Mouse (Mus musculus) thymus, postnatal 0 days (tissue): ENCODE measurements around the gene Helz2. TPM values are rescaled to one million over a fixed set of nuclear protein-coding genes. Genes with fewer than 3 reads are reported as not detected.

Source experiments
- DNase-seq: peaks from one replicate; pipeline ENCODE4 v3.0.0-alpha.2; 2015; ENCODE audit warnings: low spot score
- polyA plus RNA-seq: library from polyadenylated mRNA; unstranded; fragments of >200 nt; fragmentation: Nextera tagmentation; extraction: Ambion mirVana; gene quantifications from 2 replicates; pipeline ENCODE4 v1.2.1, GENCODE M21; 2015

Helz2 gene
- polyA plus RNA-seq = 5.0 TPM in 2 replicates

- DNase-seq = peak; percentile 81
These were observed at the start of gene Helz2 for GRCm38 (mm10) chr2:181241602-181242313. Helz2 (minus strand) TSS chr2:181242027.

DNA sequence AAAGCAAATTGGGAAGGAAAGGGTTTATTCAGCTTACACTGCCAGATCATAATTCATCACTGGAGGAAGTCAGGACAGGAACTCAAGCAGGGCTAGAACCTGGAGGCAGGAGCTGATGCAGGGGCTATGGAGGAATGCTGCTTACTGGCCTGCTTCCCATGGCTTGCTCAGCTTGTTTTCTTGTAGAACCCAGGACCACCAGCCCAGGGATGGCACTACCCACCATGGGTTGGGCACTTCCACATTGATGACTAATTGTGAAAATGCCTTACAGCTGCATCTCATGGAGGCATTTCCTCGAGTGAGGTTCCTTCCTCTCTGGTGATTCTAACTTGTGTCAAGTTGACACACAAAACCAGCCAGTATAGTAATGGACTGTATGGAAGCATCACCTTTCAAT, 49.1 kb upstream of the Helz2 start:
- no peak for DNase-seq

- no peak for DNase-seq
These were observed 46.9 kb upstream of the Helz2 start for GRCm38 (mm10) chr2:181288691-181289090.

DNA sequence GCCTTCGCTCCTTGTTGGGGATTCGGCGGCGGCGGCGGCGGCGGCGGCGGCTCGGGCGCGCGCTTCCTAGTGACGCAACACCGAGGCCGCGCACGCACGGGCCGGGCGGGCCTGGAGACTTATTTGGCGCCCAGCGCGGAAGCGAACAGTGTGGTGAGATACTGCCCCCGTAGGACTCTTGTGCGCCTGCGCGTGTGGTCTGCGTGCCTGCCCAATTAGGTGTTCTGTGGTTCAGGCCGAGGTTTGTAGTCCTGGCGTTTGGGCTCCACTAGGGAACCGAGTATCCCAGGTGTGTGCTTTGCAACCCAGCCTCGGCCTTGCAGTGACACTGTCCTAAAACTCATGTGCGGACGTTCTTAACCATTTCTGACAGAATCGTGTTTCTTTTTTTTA, 46.1 kb upstream of the Helz2 start, which contains the start of gene Gmeb2:
Gene Gmeb2, minus strand, starts transcription at position 78 of the 393 bp plus-strand sequence.
- peak; percentile 97 for DNase-seq

- DNase-seq = peak; percentile 87
These were observed 45.6 kb upstream of the Helz2 start for GRCm38 (mm10) chr2:181287338-181287957.

DNA sequence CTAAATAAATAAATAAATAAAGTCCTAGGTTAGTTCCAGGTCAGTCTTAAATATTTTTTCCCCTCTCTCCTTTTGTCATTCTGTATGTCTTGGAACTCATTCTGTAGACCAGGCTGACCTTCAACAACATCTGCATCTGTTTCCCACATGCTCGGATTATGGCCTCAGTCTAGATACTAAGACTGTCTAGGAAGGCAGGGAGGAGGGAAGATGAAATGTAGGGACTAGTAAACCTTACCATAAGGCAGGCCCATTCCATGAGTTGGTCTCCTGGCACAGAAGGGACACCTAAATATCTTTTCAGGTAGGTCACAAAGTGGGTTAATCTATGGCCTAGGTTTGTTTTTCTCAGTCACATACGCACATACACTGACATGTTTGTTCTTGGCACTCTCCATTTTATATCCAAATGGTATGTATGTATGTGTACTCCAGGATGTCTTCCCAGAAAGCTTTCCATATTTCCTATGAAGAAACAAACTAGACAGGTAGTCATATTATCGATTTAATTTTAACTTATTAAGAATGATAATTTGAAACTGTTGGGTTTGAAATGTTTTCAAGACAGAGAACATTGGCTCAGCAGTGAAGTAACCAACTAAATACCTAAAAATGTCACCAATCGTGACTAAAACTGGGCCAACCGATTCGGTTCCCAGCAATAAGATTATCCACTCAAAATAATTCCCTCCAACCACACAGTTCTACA, 45.0 kb upstream of the Helz2 start:
- no peak for DNase-seq

DNA sequence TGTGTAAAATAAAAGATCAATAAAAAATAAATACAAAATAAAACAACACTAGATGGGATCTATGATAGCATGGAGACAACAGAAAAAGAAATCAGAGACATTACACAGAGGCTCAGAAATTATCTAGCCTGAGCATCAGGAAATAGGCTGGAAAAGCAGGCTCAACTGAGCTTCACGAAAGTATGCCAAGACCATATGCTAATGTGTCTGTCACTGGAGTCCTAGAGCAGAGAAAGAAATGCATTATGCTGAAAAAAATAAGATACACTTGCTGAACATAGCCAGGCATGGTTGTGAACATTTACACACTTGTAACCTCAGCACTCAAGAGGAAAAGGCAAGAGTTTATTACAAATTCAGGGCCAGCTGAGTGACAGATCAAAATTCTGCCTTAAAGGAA, 38.1 kb upstream of the Helz2 start:
- DNase-seq = no peak

DNA sequence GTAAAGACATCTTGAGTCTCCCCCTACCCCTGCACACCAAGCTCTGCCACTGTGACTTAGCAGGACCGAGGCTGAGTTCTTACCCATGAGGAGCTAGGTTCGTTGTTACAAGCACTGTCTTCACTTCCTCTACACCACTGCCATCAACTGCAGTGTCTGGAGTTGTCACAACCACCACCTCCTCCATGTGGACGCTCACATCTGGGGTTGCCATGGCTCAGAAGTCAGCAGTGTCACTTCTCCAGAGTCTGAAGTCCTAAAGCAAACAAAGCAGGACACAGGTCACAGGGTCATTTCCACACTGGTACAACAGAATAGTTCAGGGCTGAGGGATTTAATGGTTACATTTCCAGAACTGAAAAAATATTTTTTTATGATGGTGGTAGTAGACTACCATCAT, 36.0 kb upstream of the Helz2 start:
- DNase-seq = no peak

DNA sequence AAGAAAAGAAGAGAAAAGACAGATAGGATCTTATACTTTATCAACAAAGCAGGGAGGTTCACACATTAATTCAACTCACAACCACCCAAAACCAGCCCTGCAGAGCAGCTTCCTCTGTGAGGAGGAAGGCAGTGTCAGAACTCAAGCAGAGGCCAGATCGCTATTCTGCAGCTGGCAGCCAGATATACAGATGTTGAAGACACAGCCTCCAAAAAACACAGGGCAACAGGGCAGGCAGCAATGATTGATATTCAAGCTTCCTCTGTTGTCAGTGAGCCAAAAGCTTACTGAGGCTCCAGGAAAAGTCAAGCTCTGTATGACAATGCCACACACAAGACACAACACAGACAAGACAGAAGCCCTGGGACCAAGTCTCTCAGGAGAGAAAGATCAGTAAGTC, 34.9 kb upstream of the Helz2 start:
- DNase-seq = no peak

DNA sequence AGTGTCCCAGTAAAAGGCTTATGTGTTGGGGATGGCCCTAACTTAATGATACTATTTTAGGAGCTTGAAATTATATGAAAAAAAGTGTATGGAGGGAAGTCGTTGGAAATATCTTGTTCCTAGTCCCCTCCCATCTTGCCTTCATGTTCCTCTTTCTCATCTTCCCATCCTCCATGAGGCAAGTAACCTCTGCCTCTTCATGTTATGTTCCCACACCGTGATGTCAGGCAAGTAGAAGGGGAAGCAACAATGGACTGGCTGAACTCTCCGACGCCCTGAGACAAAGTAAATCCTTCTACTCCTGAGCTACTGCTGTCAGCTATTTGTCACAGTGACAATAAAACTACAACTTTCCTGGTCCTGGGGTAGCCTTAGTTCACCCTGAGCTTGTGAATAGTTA, 32.8 kb upstream of the Helz2 start:
- no peak for DNase-seq

DNA sequence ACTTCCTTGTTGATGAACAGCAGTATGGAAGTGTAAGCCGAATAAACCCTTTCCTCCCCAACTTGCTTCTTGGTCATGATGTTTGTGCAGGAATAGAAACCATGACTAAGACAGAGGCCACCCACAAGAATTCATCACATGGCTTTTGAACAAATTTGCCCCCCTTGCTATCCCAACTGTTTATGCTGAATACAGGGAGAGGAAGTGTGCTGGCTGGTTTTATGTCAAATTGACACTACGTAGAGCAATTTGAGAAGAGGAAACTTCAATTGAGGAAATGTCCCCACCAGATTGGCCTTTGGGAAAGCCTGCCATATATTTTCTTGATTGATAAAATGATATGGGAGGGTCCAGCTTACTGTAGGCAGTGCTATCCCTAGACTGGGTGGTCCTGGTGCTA, 32.0 kb upstream of the Helz2 start:
- DNase-seq = no peak

DNA sequence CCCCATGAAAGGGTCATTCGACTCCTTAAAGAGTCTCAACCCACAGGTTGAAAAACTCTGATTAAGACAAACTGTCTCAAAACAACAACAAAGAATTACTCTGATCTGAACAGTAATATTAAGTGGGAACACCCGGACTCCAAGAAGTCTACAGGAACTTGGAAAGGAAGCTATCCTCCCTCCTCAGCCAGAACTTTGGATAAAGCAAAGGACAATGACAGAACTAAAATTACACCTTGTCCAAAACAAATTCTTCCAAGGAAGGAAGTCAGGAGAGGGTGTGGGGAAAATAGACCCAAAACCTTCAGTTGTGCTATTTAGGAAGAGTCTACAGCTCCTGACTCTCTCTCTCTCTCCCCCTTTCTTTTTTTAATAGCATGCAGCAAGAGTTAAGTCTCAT, 30.3 kb upstream of the Helz2 start:
- no peak for DNase-seq

GRCm38 (mm10) chr2:181266839-181267238, 25.0 kb upstream of the Helz2 start:
- no peak for DNase-seq

- no peak for DNase-seq
These were observed 11.4 kb upstream of the Helz2 start for GRCm38 (mm10) chr2:181253248-181253647.

DNA sequence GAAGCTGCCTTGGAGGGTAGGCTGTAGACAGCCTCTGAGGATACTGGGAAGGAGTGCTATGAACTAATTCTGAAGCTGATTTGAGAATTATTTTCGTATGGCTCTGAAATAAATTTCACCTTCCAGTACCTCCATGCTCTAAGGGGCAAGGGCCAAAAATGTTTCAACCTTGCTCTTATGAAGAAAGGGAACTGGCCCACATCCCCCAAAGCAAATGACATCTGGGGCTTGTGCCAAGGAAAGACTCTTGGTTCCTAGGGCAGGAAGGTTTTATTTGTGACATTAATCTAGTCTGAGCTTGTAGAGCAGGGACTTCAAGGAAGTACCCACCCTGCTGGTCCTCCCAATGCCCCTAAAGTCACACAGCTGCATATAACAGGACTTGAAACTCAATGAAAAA, 10.0 kb upstream of the Helz2 start:
- DNase-seq = no peak

- no peak for DNase-seq
These were observed 7.4 kb upstream of the Helz2 start for GRCm38 (mm10) chr2:181249217-181249616.

DNA sequence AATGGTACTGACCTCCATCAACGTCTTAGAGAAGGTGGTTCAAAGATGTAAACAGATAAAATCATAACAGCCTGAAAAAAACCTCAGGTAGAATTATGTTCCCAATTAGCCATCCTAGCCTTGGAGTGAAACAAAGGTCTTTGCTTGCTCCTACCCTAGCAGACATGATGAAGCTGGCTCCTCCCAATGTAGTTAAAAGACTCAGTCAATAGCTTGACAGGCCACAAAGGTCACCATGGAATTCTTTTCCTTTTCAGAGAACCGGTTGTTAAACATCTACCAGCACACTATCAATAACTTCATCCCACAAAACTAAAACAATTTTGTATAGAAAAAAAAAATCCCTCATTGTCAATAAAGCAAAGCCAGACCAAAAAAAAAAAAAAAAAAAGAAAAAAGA, 3.2 kb upstream of the Helz2 start:
- no peak for DNase-seq

- peak; percentile 28 for DNase-seq
These were observed 2.0 kb upstream of the Helz2 start for GRCm38 (mm10) chr2:181243706-181244394.

- no peak for DNase-seq
These were observed 463 bp upstream of the Helz2 start for GRCm38 (mm10) chr2:181242314-181242665.

- peak; percentile 5 for DNase-seq
These were observed 904 bp downstream of the Helz2 start for GRCm38 (mm10) chr2:181240806-181241440.

GRCm38 (mm10) chr2:181239261-181239660, 2.6 kb downstream of the Helz2 start:
- no peak for DNase-seq
